Mouse (Mus musculus): ENCODE measurements at regions not wholly inside any gene's neighbourhood (a gene's known extent, or its start where the extent isn't known, plus 50 kb on each side); places are given as distances from the start of the nearest gene placed in this dataset.

DNA sequence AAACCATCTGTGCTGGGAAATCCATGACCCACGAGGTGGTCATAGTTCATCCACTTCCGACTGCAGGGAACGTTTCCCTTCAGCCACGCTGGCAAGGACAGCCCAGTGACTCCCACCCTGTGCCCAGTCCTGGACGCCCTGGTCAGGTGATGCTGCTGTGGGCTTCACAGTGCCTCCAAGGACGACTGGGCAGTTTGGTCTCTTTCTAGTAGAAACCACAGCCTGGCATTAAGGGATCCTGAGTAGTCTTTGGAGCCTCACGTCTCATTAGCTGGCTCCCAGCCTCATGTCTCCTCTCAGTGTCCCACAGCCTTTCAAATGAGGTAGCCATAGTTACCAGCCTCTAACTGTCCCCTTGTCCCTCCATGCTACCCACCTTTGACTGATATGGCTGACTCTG, 116.2 kb upstream of the Gdf10 start:
- TF ChIP-seq CTCF (IDR thresholded peaks at IDR 0.05; ENCODE audit: control insufficient read depth, insufficient read depth, insufficient replicate concordance, low read depth, low read length) = no peak
- no peak for TF ChIP-seq POLR2A (IDR thresholded peaks at IDR 0.05; ENCODE audit: control insufficient read depth, low read depth, low read length)

Measured in testis, adult 2 months (tissue).